Mouse (Mus musculus) liver, embryonic 15.5 days (tissue): ENCODE measurements around the gene Rtn1. TPM values are rescaled to one million over a fixed set of nuclear protein-coding genes. Genes with fewer than 3 reads are reported as not detected.

Experiments used
- ATAC-seq: fragments of 200-750 bp; cut with Nextera tagmentation; 2 replicates; pipeline ENCODE4 v1.8.0; 2017; ENCODE audit warnings: moderate number of reproducible peaks, mild to moderate bottlenecking, moderate library complexity; ENCODE audit not compliant: insufficient read depth
- H3K27ac ChIP-seq: fragments of 300-500 bp; sonication (generic); replicated peaks from 2 replicates; pipeline ENCODE4 v1.5.1; 2015; ENCODE audit warnings: mild to moderate bottlenecking, inconsistent platforms
- H3K27me3 ChIP-seq: fragments of 300-500 bp; sonication (generic); 2 replicates; pipeline ENCODE4 v1.6.1; 2015; ENCODE audit warnings: mild to moderate bottlenecking, inconsistent platforms
- H3K36me3 ChIP-seq: fragments of 300-500 bp; sonication (generic); replicated peaks from 2 replicates; pipeline ENCODE4 v1.6.1; 2015; ENCODE audit warnings: moderate library complexity, mild to moderate bottlenecking, inconsistent platforms
- H3K4me1 ChIP-seq: fragments of 300-500 bp; sonication (generic); replicated peaks from 2 replicates; pipeline ENCODE4 v1.6.1; 2015; ENCODE audit warnings: inconsistent platforms
- H3K4me2 ChIP-seq: fragments of 300-500 bp; sonication (generic); 2 replicates; pipeline ENCODE4 v1.6.1; 2015; ENCODE audit warnings: moderate library complexity, mild to moderate bottlenecking, inconsistent platforms
- H3K4me3 ChIP-seq: fragments of 300-500 bp; sonication (generic); replicated peaks from 2 replicates; pipeline ENCODE4 v1.5.1; 2015; ENCODE audit warnings: mild to moderate bottlenecking, inconsistent platforms
- H3K9ac ChIP-seq: fragments of 300-500 bp; sonication (generic); 2 replicates; pipeline ENCODE4 v1.6.1; 2015; ENCODE audit warnings: moderate library complexity, mild to moderate bottlenecking, inconsistent platforms
- H3K9me3 ChIP-seq: fragments of 300-500 bp; sonication (generic); replicated peaks from 2 replicates; pipeline ENCODE4 v1.6.1; 2016; ENCODE audit warnings: inconsistent platforms
- WGBS: fragments of 180-500 bp; shearing (Covaris S2); methylation state at CpG from one replicate; pipeline ENCODE4 v1.1.7; 2015; ENCODE audit warnings: mixed read lengths; ENCODE audit not compliant: insufficient replicate concordance; 5-methylcytosine and 5-hydroxymethylcytosine counted together
- polyA plus RNA-seq: library from polyadenylated mRNA; unstranded; fragments of >200 nt; fragmentation: Nextera tagmentation; extraction: Ambion mirVana; gene quantifications from 2 replicates; pipeline ENCODE4 v1.2.1, GENCODE M21; 2015

The Rtn1 gene
- polyA plus RNA-seq, 1 experiment from 2014 or later: 2.0 TPM

DNA sequence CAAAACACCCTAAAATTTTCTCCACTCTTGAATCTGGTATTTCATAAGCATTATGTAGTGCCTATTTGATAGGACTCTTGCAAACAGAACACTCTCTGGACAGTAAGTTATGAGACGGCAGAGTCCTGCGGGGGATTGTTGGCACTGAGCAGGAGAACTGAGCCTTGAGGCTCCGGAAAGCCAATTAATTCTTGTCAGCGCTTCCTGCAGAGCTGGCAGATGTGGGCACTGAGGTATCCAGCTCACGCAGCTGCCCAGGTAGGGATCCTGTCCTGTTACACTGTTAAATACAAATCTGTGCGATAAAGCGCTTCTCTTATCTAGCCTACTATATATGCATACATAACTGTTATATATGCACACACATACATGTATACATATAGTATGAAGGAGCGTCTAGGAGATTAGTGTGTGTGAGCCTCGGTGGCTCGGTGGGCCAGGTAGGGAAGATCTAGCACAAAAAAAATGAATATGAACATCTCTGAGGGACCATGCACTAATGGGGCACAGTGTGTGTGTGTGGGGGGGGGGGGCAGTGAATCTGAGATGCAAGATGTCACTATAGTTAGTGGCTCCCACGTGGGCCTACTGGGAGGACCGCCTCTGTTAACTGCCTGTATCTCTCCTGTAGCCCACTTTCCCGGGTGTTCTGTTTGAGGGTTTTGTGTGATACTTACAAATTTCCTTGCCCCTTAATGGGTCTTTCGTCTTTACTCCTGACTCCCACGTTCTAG lies 93.0 kb downstream of the Rtn1 start:
- H3K9me3 ChIP-seq: no peaks in the 10 kb centered on the region
- no peak for ATAC-seq

DNA sequence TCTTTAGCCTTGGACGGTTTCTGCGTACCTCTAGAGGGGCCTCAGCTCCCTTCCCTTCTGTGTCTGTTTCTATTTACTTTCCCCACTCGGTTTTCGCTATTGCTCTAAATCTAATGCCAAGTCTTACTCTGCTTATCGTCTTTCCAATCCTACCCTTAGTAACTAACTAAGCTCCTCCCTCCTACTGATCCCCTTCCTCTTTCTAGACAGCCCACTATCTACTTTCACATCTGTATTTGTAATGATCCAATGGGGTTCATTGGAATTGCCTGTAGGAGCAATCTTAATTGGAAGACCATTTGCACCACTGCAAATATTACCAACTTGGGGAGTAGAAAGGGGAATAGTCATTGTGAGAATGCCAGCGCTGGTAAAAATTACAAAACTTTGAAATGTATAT lies 98.0 kb downstream of the Rtn1 start:
- no peak overlapping the region for H3K4me2 ChIP-seq
- H3K36me3 ChIP-seq: no peaks in the 10 kb centered on the region
- H3K27ac ChIP-seq: no peak overlapping the region
- no peaks in the 10 kb centered on the region for H3K27me3 ChIP-seq
- H3K9me3 ChIP-seq: no peaks in the 10 kb centered on the region
- no peak overlapping the region for H3K9ac ChIP-seq
- 47% methylated on average over 6 of the region's 6 CpGs for WGBS
- no peaks in the 10 kb centered on the region for H3K4me1 ChIP-seq
- H3K4me3 ChIP-seq: no peak overlapping the region
- ATAC-seq: no peak

More for the DNA sequence above, 93.0 kb downstream of the Rtn1 start:
- H3K4me1 ChIP-seq: no peaks in the 10 kb centered on the region
- 67% methylated on average over 15 of the region's 15 CpGs for WGBS
- H3K4me3 ChIP-seq: no peak overlapping the region
- H3K36me3 ChIP-seq: no peaks in the 10 kb centered on the region
- H3K27me3 ChIP-seq: no peaks in the 10 kb centered on the region
- H3K9ac ChIP-seq: no peak overlapping the region
- H3K27ac ChIP-seq: no peak overlapping the region
- no peak overlapping the region for H3K4me2 ChIP-seq

DNA sequence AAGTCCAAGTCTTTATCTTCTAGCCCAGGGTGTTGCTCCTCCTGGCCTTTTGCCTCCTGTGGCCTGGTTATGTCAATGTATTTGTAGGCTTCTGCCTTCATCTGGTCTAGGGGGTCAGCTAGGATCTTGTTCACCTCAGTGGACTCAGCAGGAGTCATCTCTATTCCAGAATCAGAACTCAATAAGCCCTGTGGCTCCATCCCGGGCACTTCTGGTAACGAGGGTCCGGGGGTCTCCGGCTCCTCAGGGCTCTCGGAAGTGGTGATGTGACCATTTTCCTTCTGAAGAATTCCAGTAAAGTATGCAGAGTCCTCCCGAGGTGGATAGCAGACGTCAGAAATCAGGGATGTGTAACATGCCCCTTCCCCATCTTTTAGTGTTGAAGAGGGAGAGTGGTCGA lies 100.3 kb downstream of the Rtn1 start:
- Histone ChIP-seq H3K4me2 (no peak overlapping the region), H3K36me3 (no peaks in the 10 kb centered on the region), H3K4me3 (no peak overlapping the region), H3K9me3 (no peaks in the 10 kb centered on the region), H3K9ac (no peak overlapping the region), H3K27me3 (no peaks in the 10 kb centered on the region), H3K4me1 (no peaks in the 10 kb centered on the region), H3K27ac (no peak overlapping the region)
- no peak for ATAC-seq
- WGBS: 68% methylated on average over 8 of the region's 8 CpGs

GRCm38 (mm10) chr12:72306281-72306680 lies 102.6 kb downstream of the Rtn1 start:
- no peaks in the 10 kb centered on the region for H3K4me1 ChIP-seq
- H3K4me2 ChIP-seq: no peak overlapping the region
- no peak overlapping the region for H3K4me3 ChIP-seq
- H3K27ac ChIP-seq: no peak overlapping the region
- 75% methylated on average over 11 of the region's 11 CpGs for WGBS
- H3K9ac ChIP-seq: no peak overlapping the region
- no peaks in the 10 kb centered on the region for H3K9me3 ChIP-seq
- ATAC-seq: no peak
- H3K36me3 ChIP-seq: no peaks in the 10 kb centered on the region
- H3K27me3 ChIP-seq: no peaks in the 10 kb centered on the region

DNA sequence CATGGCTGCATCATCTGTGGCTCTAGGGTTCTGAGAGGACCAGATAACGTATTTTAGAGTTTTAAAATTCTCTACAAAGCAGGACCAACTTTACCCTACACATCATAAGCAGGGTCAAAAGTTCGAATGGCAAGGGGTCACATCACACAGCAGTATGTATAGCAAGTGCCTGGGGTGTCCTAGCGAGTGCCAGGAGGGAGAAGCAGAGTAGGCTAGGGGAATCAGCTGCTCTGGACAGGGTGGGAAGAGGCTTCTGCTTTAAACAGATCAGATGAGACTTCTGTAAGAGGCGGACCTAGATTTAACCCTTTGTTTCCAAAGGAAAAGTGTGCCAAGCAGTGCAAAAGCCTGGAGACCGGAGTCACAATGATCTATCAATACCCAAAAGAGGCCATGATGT lies 103.4 kb downstream of the Rtn1 start:
- WGBS: 43% methylated on average over 5 of the region's 5 CpGs
- Histone ChIP-seq H3K27me3 (no peaks in the 10 kb centered on the region), H3K9ac (no peak overlapping the region), H3K4me2 (no peak overlapping the region), H3K27ac (no peak overlapping the region), H3K9me3 (no peaks in the 10 kb centered on the region), H3K4me3 (no peak overlapping the region), H3K36me3 (no peaks in the 10 kb centered on the region), H3K4me1 (no peaks in the 10 kb centered on the region)
- no peak for ATAC-seq

GRCm38 (mm10) chr12:72304985-72305384 lies 103.9 kb downstream of the Rtn1 start:
- no peaks in the 10 kb centered on the region for H3K27me3 ChIP-seq
- H3K4me2 ChIP-seq: no peak overlapping the region
- ATAC-seq: no peak
- no peak overlapping the region for H3K27ac ChIP-seq
- H3K4me1 ChIP-seq: no peaks in the 10 kb centered on the region
- WGBS: 54% methylated on average over 5 of the region's 5 CpGs
- H3K9ac ChIP-seq: no peak overlapping the region
- no peaks in the 10 kb centered on the region for H3K9me3 ChIP-seq
- no peaks in the 10 kb centered on the region for H3K36me3 ChIP-seq
- no peak overlapping the region for H3K4me3 ChIP-seq

DNA sequence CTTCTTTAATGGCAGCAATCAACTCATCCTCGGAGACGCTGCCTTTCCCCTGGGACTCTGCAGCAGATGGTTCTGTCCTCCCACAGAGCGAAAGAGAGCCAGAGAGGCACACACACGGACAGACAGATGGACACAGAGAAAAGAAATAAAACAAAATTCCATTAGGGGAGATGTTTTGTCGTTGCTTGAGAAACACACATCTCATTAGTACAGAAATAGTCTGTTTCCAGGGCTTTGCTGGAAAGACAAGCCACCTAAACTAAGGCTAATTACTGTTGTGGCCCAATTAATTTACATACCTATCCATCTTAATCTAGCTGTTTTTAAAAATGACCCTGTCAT lies 104.5 kb downstream of the Rtn1 start:
- Histone ChIP-seq H3K9ac (no peak overlapping the region), H3K27ac (no peak overlapping the region), H3K27me3 (no peaks in the 10 kb centered on the region), H3K9me3 (no peaks in the 10 kb centered on the region), H3K4me1 (no peaks in the 10 kb centered on the region), H3K4me3 (no peak overlapping the region), H3K36me3 (no peaks in the 10 kb centered on the region), H3K4me2 (no peak overlapping the region)
- no peak for ATAC-seq
- 67% methylated on average over 5 of the region's 5 CpGs for WGBS

DNA sequence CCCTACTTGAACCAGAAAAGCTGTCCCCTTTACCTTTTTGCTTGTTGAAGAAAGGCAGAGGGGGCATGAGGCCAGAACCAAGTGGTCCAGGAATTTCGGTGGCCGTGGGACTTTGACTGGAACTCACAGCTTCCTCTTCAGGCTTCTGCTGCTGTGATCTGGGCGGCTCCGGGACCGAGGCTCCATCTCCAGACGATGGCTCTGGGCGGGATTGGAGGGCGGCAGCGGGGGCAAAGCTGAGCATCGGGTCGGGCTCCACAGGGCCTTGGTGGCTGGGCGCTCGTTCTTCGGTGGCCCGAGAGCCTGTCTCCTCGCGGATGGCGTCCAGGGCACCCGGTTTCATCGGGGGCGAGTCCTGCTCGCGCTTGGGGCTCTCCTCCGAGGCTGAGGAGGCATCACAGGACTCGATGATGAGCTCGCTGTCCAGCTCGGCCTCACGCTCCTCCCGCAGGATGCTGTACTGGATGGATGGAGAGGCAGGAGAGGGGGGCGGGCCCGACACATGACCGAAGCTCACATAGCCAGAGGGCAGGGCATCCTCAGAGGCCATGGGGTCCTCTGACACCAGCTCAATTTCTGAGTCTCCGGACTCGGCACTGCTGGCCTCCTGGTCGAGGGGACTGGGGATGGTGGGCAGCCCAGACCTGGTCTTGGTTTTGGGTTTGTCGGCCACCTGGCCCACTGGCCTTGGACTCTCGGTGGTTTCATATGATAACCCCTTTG lies 105.1 kb downstream of the Rtn1 start:
- WGBS: 62% methylated on average over 37 of the region's 37 CpGs
- ATAC-seq: no peak
- Histone ChIP-seq H3K27ac (no peak overlapping the region), H3K9me3 (no peaks in the 10 kb centered on the region), H3K4me2 (no peak overlapping the region), H3K36me3 (no peaks in the 10 kb centered on the region), H3K9ac (no peak overlapping the region), H3K4me1 (no peaks in the 10 kb centered on the region), H3K27me3 (no peaks in the 10 kb centered on the region), H3K4me3 (no peak overlapping the region)

DNA sequence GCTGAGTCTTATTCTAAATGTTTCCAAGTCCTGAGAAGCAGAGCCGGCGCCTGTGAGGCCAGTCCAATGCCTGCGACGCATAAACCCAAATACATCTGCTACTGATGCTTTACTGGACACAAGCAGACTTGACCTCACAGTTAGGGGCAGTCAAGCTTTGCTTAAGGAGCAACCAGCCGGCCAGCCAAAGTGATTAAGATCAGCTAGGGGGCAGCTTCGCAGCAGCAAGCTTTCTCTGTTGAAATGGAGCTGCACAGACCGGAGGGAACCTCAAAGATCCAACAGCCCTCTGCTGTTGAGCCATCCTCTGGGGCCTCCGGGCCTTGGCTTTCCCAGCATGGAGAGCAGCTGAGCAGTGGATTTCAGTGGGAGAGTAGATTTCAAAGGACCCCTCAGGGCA lies 107.4 kb downstream of the Rtn1 start:
- ATAC-seq: no peak
- Histone ChIP-seq H3K4me1 (no peaks in the 10 kb centered on the region), H3K27ac (no peak overlapping the region), H3K36me3 (no peaks in the 10 kb centered on the region), H3K27me3 (no peaks in the 10 kb centered on the region), H3K9ac (no peak overlapping the region), H3K9me3 (no peaks in the 10 kb centered on the region), H3K4me2 (no peak overlapping the region), H3K4me3 (no peak overlapping the region)
- WGBS: 52% methylated on average over 8 of the region's 8 CpGs

DNA sequence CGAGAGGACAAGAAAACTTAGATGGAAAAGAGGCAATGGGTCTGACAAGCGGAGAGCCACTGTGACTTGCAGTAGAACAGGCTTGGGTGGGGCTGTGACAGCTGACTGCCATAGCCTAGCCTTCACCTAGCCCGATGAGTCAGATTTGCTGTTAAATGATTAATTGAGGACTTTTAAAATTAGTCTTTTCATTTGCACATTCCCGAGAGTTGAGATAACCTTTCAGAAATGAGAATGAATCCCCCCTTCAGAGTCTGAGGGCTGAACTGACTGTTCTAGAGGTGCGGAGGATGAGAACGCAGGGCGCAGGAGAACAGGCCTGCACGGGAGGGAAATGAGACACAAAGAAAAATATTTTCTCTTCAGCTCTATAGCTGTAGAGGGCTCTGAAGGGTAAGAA lies 107.9 kb downstream of the Rtn1 start:
- no peaks in the 10 kb centered on the region for H3K27me3 ChIP-seq
- no peak for ATAC-seq
- no peak overlapping the region for H3K4me2 ChIP-seq
- H3K9me3 ChIP-seq: no peaks in the 10 kb centered on the region
- no peak overlapping the region for H3K27ac ChIP-seq
- no peaks in the 10 kb centered on the region for H3K4me1 ChIP-seq
- H3K9ac ChIP-seq: no peak overlapping the region
- no peak overlapping the region for H3K4me3 ChIP-seq
- WGBS: 62% methylated on average over 8 of the region's 8 CpGs
- no peaks in the 10 kb centered on the region for H3K36me3 ChIP-seq

DNA sequence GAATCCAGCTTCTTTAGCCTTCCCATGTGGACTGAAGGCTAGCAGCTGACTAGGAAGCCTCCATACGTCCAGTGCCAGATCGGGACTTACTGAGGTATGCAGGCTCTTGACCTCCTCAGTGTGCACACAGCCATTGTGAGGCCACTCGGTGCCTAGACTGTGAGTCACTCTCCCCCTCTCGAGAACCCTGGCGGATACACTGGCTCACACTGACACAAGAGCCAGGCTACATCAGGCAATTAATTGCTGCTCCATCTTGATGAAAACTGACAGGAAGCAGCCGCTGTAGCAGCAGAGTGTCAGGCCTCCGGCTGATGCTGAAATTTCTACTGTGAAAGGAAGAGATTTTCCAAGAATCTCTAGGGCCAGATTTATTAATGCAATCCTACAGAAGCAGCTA lies 110.6 kb downstream of the Rtn1 start:
- no peaks in the 10 kb centered on the region for H3K27me3 ChIP-seq
- no peak overlapping the region for H3K27ac ChIP-seq
- no peaks in the 10 kb centered on the region for H3K36me3 ChIP-seq
- no peak for ATAC-seq
- no peaks in the 10 kb centered on the region for H3K9me3 ChIP-seq
- H3K4me3 ChIP-seq: no peak overlapping the region
- 54% methylated on average over 7 of the region's 7 CpGs for WGBS
- H3K4me1 ChIP-seq: no peaks in the 10 kb centered on the region
- H3K4me2 ChIP-seq: no peak overlapping the region
- no peak overlapping the region for H3K9ac ChIP-seq

DNA sequence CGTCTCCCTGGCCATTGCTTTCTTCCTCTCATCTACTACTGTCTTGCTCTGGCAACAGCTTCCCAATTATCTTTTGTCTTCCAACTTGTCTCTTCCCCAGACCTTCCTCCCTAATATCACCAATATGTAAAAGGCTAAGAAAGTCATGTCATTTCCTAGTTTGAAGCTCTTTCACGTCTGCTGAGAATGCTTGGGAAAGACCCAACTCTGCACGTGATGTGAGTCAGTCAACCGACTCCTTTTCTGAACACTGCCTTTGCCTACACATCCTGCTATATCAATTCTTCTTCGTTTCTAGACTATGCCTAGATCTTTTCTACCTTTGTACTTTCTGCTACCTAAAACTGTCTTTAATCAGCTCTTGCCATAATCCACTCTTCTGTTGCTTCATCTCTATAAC lies 112.3 kb downstream of the Rtn1 start:
- ATAC-seq: no peak
- 64% methylated on average over 5 of the region's 5 CpGs for WGBS
- H3K36me3 ChIP-seq: no peaks in the 10 kb centered on the region
- H3K4me2 ChIP-seq: no peak overlapping the region
- no peaks in the 10 kb centered on the region for H3K9me3 ChIP-seq
- H3K27me3 ChIP-seq: no peaks in the 10 kb centered on the region
- H3K9ac ChIP-seq: no peak overlapping the region
- no peak overlapping the region for H3K4me3 ChIP-seq
- H3K27ac ChIP-seq: no peak overlapping the region
- H3K4me1 ChIP-seq: no peaks in the 10 kb centered on the region
